In genomic region chr11:3534956-3535355, GRCm38 (mm10) we compare ENCODE assay signal across 9 mouse cellular contexts. TPM values are rescaled to one million over a fixed set of nuclear protein-coding genes. Genes with fewer than 3 reads are reported as not detected.
DNase-seq lines count a peak whose midpoint lies in the region; ATAC-seq and TF ChIP-seq lines count a peak whose summit lies in the region.
"Had no signal": no experiment of that assay in that cellular context is flagged by ENCODE, and none has a peak within 500 bp of the region (broad histone marks: within the 10 kb centered on the region; RNA-seq: fewer than 3 reads in every experiment).

No protein-coding gene starts in this region.

- ATAC-seq in hindbrain, embryonic 13.5 days (ENCODE audit: low FRiP score), result 0 out of 2 replicates have a peak, but pooled peaks have one; percentile 2

- no peak for TF ChIP-seq CTCF in kidney, adult 2 months (conservative IDR thresholded peaks at IDR 0.05; ENCODE audit: insufficient read depth, insufficient read length, low read depth, low read length)

- WGBS in kidney, adult 2 months, result 21% methylated on average over 8 of the region's 8 CpGs
- 6% methylated on average over 8 of the region's 8 CpGs for WGBS in hindbrain, embryonic 13.5 days
- WGBS in midbrain, embryonic 10.5 days, result 9% methylated on average over 8 of the region's 8 CpGs

- peak overlapping the region; percentile 89 for H3K4me2 ChIP-seq in hindbrain, embryonic 13.5 days

- peak overlapping the region; percentile 72 for H3K27ac ChIP-seq in kidney, adult 2 months (ENCODE audit: insufficient read depth, low read depth, low read length)
- H3K27ac ChIP-seq in brown adipose tissue, adult 24 weeks (replicated peaks; ENCODE audit: low read depth, low read length), result peak overlapping the region; percentile 80
- H3K27ac ChIP-seq in hindbrain, embryonic 13.5 days, result peak overlapping the region; percentile 87; the same call in 1 of the 2 replicates
- peak overlapping the region; percentile 88 for H3K27ac ChIP-seq in midbrain, embryonic 10.5 days (replicated peaks)
- H3K27ac ChIP-seq: macrophage had no signal

- H3K27me3 ChIP-seq in kidney, adult 2 months (replicated peaks; ENCODE audit: control insufficient read depth, insufficient read depth, low read length), result no peaks in the 10 kb centered on the region
- 0 out of 2 replicates have a peak, but pooled peaks cover 6% of the 10 kb centered on the region for H3K27me3 ChIP-seq in hindbrain, embryonic 13.5 days
- H3K27me3 ChIP-seq in midbrain, embryonic 10.5 days (ENCODE audit: low read depth, poor library complexity, severe bottlenecking), result peaks cover 13% of the 10 kb centered on the region

- no peak for DNase-seq in kidney, adult 2 months
- no peak for DNase-seq in kidney, postnatal 10 days
- no peak for DNase-seq in midbrain, embryonic 10.5 days (ENCODE audit: low spot score)
- DNase-seq in thymus, postnatal 36 days, result no peak
- DNase-seq in ovary, adult 18-20 months (ENCODE audit: low spot score), result no peak
- DNase-seq in spleen, adult 18-20 months, result no peak

- H3K9me3 ChIP-seq in hindbrain, embryonic 13.5 days, result no peaks in the 10 kb centered on the region
- H3K9me3 ChIP-seq in midbrain, embryonic 10.5 days (replicated peaks), result no peaks in the 10 kb centered on the region

- H3K4me3 ChIP-seq in kidney, adult 2 months (ENCODE audit: insufficient read depth, low read depth, low read length), result peak overlapping the region; percentile 45; the same call in 1 of the 2 replicates
- H3K4me3 ChIP-seq in brown adipose tissue, adult 24 weeks (ENCODE audit: insufficient read depth, low read depth, low read length), result peak overlapping the region; percentile 75
- H3K4me3 ChIP-seq in hindbrain, embryonic 13.5 days, result peak overlapping the region; percentile 55
- H3K4me3 ChIP-seq in midbrain, embryonic 10.5 days, result peak overlapping the region; percentile 73

- peak overlapping the region; percentile 79; the same call in 1 of the 2 replicates for H3K9ac ChIP-seq in hindbrain, embryonic 13.5 days

- TF ChIP-seq POLR2A in kidney, adult 2 months (IDR thresholded peaks at IDR 0.05; ENCODE audit: low read depth, low read length), result no peak

- peaks cover 9% of the 10 kb centered on the region for H3K36me3 ChIP-seq in kidney, adult 2 months (ENCODE audit: control insufficient read depth, insufficient read depth, low read length)
- peaks cover 5% of the 10 kb centered on the region; the same call in 1 of the 2 replicates for H3K36me3 ChIP-seq in hindbrain, embryonic 13.5 days
- peaks cover 40% of the 10 kb centered on the region for H3K36me3 ChIP-seq in midbrain, embryonic 10.5 days

- peaks cover 12% of the 10 kb centered on the region; the same call in 1 of the 2 replicates for H3K4me1 ChIP-seq in kidney, adult 2 months (ENCODE audit: control insufficient read depth, insufficient read depth, low read length)
- no peaks in the 10 kb centered on the region for H3K4me1 ChIP-seq in brown adipose tissue, adult 24 weeks (ENCODE audit: control insufficient read depth, insufficient read depth, insufficient read length, low read length)
- peaks cover 27% of the 10 kb centered on the region for H3K4me1 ChIP-seq in hindbrain, embryonic 13.5 days (replicated peaks)
- H3K4me1 ChIP-seq in midbrain, embryonic 10.5 days, result peaks cover 43% of the 10 kb centered on the region

RNA-seq across cellular contexts. Expression of gene Smtn, which starts 5.5 kb away (rescaled TPM):
- polyA plus RNA-seq in kidney, adult 2 months (2012; rRNA removed), result 52.3 and 57.2 TPM in 2 replicates
- 12.2 and 21.8 TPM in 2 replicates for polyA plus RNA-seq in brown adipose tissue, adult 24 weeks (2012; ENCODE audit: insufficient read depth, insufficient read length, missing spikeins)
- 16.7 and 17.7 TPM in 2 replicates for polyA plus RNA-seq in hindbrain, embryonic 13.5 days (2015; fragmentation: Nextera tagmentation; extraction: Ambion mirVana)
- 40.2 and 45.4 TPM in 2 replicates for polyA plus RNA-seq in midbrain, embryonic 10.5 days (2016; fragmentation: Nextera tagmentation; extraction: Ambion mirVana)

RNA-seq across cellular contexts. Expression of gene Selenom, which starts 20.5 kb away (rescaled TPM):
- polyA plus RNA-seq in kidney, adult 2 months (2012; rRNA removed), result 136 and 163 TPM in 2 replicates
- 15.9 and 19.1 TPM in 2 replicates for polyA plus RNA-seq in brown adipose tissue, adult 24 weeks (2012; ENCODE audit: insufficient read depth, insufficient read length, missing spikeins)
- 55.8 and 58.4 TPM in 2 replicates for polyA plus RNA-seq in hindbrain, embryonic 13.5 days (2015; fragmentation: Nextera tagmentation; extraction: Ambion mirVana)
- 43.8 and 49.2 TPM in 2 replicates for polyA plus RNA-seq in midbrain, embryonic 10.5 days (2016; fragmentation: Nextera tagmentation; extraction: Ambion mirVana)

RNA-seq across cellular contexts. Expression of gene Inpp5j, which starts 30.3 kb away (rescaled TPM):
- polyA plus RNA-seq in kidney, adult 2 months (2012; rRNA removed), result 24.0 and 28.0 TPM in 2 replicates
- not detected in 2 replicates for polyA plus RNA-seq in brown adipose tissue, adult 24 weeks (2012; ENCODE audit: insufficient read depth, insufficient read length, missing spikeins)
- polyA plus RNA-seq in hindbrain, embryonic 13.5 days (2015; fragmentation: Nextera tagmentation; extraction: Ambion mirVana), result 3.3 and 4.1 TPM in 2 replicates
- 0.16 and 0.24 TPM in 2 replicates for polyA plus RNA-seq in midbrain, embryonic 10.5 days (2016; fragmentation: Nextera tagmentation; extraction: Ambion mirVana)

RNA-seq across cellular contexts. Expression of gene Pla2g3, which starts 46.9 kb away (rescaled TPM):
- 0.19 and 0.27 TPM in 2 replicates for polyA plus RNA-seq in kidney, adult 2 months (2012; rRNA removed)
- polyA plus RNA-seq in brown adipose tissue, adult 24 weeks (2012; ENCODE audit: insufficient read depth, insufficient read length, missing spikeins), result not detected in 2 replicates
- polyA plus RNA-seq in hindbrain, embryonic 13.5 days (2015; fragmentation: Nextera tagmentation; extraction: Ambion mirVana), result 0.61 and 0.62 TPM in 2 replicates
- polyA plus RNA-seq in midbrain, embryonic 10.5 days (2016; fragmentation: Nextera tagmentation; extraction: Ambion mirVana), result 0.75 and 0.89 TPM in 2 replicates
- polyA plus RNA-seq: macrophage had no signal
